Mouse (Mus musculus): ENCODE data around the gene Prrx2.

GRCm38 (mm10) chr2:30899397-30900069 is 64.8 kb downstream of the Prrx2 start:
- TF ChIP-seq CTCF (conservative IDR thresholded peaks at IDR 0.05; ENCODE audit: insufficient read depth, insufficient read length, low read depth, low read length) (no peak), POLR2A (IDR thresholded peaks at IDR 0.05; ENCODE audit: low read depth, low read length) (no peak)
